Mouse (Mus musculus) G1E (cell line): Measurements from ENCODE around the gene Csnk1g1.

Experiments used
- CTCF ChIP-seq: IDR thresholded peaks from 2 replicates; pipeline ENCODE4 v1.5.1; 2012; ENCODE audit warnings: low read depth, low read length, inconsistent platforms, mixed read lengths
- GATA1 ChIP-seq: IDR thresholded peaks from 2 replicates; pipeline ENCODE4 v1.6.1; 2012; ENCODE audit warnings: borderline replicate concordance, low read length, inconsistent platforms, mixed read lengths

DNA sequence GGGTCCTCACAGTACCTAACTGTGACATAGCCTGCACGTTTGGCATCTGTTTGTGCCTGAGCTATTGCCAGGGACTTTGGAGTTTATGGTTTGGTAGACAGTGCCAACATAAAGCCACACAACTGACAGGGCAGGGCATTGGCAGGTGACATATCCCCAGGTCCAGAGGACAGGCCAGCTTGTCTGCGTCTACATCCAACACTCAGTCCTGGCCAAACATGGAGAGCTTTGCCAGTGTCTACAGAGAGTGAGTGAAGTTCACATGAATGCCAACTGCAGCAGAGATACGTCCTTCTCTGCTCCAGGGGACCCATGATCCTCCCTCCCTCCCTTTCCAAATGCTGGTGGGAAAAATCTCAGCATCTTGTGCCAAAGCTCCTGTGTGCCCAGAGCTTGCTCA is 175.4 kb downstream of the Csnk1g1 start:
- no peak for TF ChIP-seq CTCF
- TF ChIP-seq GATA1: no peak
